Mouse (Mus musculus) small intestine, adult 2 months (tissue): Measurements from ENCODE around the gene Mgll.

Source experiments
- CTCF ChIP-seq: fragments of 200-500 bp; IDR thresholded peaks from 2 replicates; pipeline ENCODE4 v1.5.1; 2012; ENCODE audit warnings: low read depth, mild to moderate bottlenecking, control low read depth, inconsistent platforms, low read length, moderate library complexity, mixed read lengths; ENCODE audit not compliant: insufficient replicate concordance, insufficient read length; ENCODE audit errors: extremely low read depth
- POLR2A ChIP-seq: fragments of 200-500 bp; IDR thresholded peaks from 2 replicates; pipeline ENCODE4 v1.6.1; 2012; ENCODE audit warnings: low read depth, mild to moderate bottlenecking, control low read depth, inconsistent platforms, low read length, moderate library complexity

DNA sequence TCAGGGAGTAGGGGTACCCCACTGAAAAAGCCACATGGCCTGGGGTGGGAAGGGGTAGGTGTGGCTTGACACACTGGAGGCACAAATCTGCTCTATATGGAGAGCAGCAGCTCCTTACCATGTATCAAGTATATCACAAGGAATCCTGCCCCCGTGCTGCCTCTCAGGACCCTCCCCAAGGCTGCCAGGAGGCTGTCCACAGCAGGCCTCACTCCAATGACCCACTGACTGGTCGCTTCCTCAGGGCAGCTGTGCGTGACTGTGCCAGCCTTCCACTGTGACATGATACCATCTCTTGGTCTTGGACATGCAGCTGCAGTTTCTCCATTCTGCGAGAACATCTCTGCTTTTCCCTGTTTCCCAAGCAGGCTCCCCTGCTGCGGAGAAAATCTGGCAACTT lies 20.5 kb upstream of the Mgll start:
- TF ChIP-seq CTCF = no peak
- no peak for TF ChIP-seq POLR2A
